Mouse (Mus musculus) intestine, embryonic 16.5 days (tissue): ENCODE measurements around the gene Pon2. TPM values are rescaled to one million over a fixed set of nuclear protein-coding genes. Genes with fewer than 3 reads are reported as not detected.
A peak's percentile ranks its signal among the peaks of the same experiment; 100 is the strongest.

Source experiments
- ATAC-seq: fragments of 200-750 bp; cut with Nextera tagmentation; 2 replicates; pipeline ENCODE4 v1.8.0; 2017; ENCODE audit warnings: moderate TSS enrichment, moderate library complexity
- H3K27ac ChIP-seq: fragments of 300-500 bp; sonication (generic); 2 replicates; pipeline ENCODE4 v1.5.1; 2014; ENCODE audit warnings: mild to moderate bottlenecking, low read length
- H3K27me3 ChIP-seq: fragments of 300-500 bp; sonication (generic); replicated peaks from 2 replicates; pipeline ENCODE4 v1.6.1; 2014; ENCODE audit warnings: low read length, control low read depth, mixed read lengths; ENCODE audit not compliant: control insufficient read depth, insufficient read depth
- H3K36me3 ChIP-seq: fragments of 300-500 bp; sonication (generic); 2 replicates; pipeline ENCODE4 v1.6.1; 2014; ENCODE audit warnings: low read length, control low read depth; ENCODE audit not compliant: control insufficient read depth, insufficient read depth
- H3K4me1 ChIP-seq: fragments of 300-500 bp; sonication (generic); 2 replicates; pipeline ENCODE4 v1.6.1; 2014; ENCODE audit warnings: low read length, control low read depth, mixed read lengths; ENCODE audit not compliant: control insufficient read depth, insufficient read depth
- H3K4me2 ChIP-seq: fragments of 300-500 bp; sonication (generic); 2 replicates; pipeline ENCODE4 v1.6.1; 2014; ENCODE audit warnings: low read depth, low read length, control low read depth
- H3K4me3 ChIP-seq: fragments of 300-500 bp; sonication (generic); 2 replicates; pipeline ENCODE4 v1.5.1; 2014; ENCODE audit warnings: mild to moderate bottlenecking, low read length
- H3K9ac ChIP-seq: fragments of 300-500 bp; sonication (generic); 2 replicates; pipeline ENCODE4 v1.6.1; 2014; ENCODE audit warnings: low read depth, low read length
- H3K9me3 ChIP-seq: fragments of 300-500 bp; sonication (generic); 2 replicates; pipeline ENCODE4 v1.6.1; 2016; ENCODE audit warnings: low read length, control low read depth; ENCODE audit not compliant: control insufficient read depth
- WGBS: fragments of 180-500 bp; shearing (Covaris S2); extraction: QIAGEN DNeasy Blood & Tissue Kit; methylation state at CpG from one replicate; pipeline ENCODE4 v1.1.7; 2014; 5-methylcytosine and 5-hydroxymethylcytosine counted together
- polyA plus RNA-seq: library from polyadenylated mRNA; unstranded; fragments of >200 nt; fragmentation: Nextera tagmentation; extraction: Ambion mirVana; gene quantifications from 2 replicates; pipeline ENCODE4 v1.2.1, GENCODE M21; 2015

Pon2 gene
- polyA plus RNA-seq, 1 experiment from 2014 or later = 89.7 TPM

DNA sequence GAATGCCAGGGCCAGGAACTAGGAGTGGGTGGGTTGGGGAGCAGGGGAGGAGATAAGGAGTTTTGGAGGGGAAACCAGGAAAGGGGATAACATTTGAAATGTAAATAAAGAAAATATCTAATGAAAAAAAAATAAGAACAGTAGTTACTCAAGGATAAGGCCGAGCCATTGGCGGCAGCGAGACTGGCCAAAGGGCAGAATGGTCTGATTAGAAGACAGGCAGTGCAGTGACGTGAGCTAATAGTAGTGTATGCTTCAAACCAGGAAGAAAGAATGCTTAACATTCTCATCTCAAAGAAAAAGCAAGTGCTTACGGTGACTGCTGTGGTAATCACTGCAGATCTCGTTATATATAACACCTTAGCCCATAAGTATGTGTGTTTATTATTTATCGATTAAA lies 2.2 kb downstream of the Pon2 start:
- WGBS = 78% methylated on average over 7 of the region's 7 CpGs
- peak; percentile 34 for ATAC-seq
- no peaks in the 10 kb centered on the region for H3K9me3 ChIP-seq

DNA sequence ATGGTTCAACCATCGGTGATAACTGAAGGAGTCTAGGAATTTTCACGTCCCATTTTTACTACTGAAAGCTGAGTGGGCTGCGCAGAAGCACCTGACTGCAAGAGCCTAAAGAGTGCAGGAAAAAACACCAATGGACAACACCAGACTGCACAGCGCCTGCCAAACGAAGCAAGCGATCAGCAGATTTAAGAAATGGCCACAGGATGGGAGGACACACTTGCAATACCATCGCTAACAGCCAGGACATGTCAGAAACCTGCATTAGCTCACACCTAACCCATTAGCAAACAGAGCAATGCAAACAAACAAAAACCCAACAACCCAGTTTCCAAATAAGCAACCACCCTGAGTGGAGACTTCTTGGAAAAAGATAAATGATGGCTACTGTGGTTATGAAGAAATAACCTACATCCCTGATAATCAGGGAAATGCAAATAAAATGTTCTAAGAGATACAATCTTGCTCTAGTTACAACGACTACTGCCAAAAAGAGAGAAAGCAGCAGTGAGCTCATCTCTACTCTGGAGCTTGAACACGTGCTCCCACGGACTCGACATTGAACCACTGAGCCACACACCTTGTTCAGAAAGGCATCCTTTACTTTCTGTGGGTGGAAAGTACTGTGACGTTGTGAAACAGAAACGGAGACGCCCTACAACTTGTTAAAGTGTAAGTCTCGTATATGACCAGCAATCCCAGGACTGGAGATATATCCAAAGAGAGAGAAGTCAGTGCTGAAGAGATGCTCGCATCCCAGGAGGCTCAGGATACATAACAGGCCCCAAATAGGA lies 3.4 kb downstream of the Pon2 start:
- no peaks in the 10 kb centered on the region for H3K27me3 ChIP-seq
- no peak overlapping the region for H3K4me3 ChIP-seq
- peaks cover 16% of the 10 kb centered on the region for H3K4me1 ChIP-seq
- peaks cover 2% of the 10 kb centered on the region; the same call in 1 of the 2 replicates for H3K36me3 ChIP-seq
- H3K9ac ChIP-seq = no peak overlapping the region
- H3K4me2 ChIP-seq = no peak overlapping the region
- H3K27ac ChIP-seq = no peak overlapping the region
- ATAC-seq = no peak
- no peaks in the 10 kb centered on the region for H3K9me3 ChIP-seq
- 90% methylated on average over 16 of the region's 16 CpGs for WGBS

More for the DNA sequence above, 2.2 kb downstream of the Pon2 start:
- Histone ChIP-seq H3K9ac (no peak overlapping the region), H3K4me3 (peak overlapping the region; percentile 73), H3K4me1 (peaks cover 16% of the 10 kb centered on the region), H3K27me3 (no peaks in the 10 kb centered on the region), H3K27ac (peak overlapping the region; percentile 73), H3K4me2 (peak overlapping the region; percentile 73), H3K36me3 (peaks cover 2% of the 10 kb centered on the region; the same call in 1 of the 2 replicates)

DNA sequence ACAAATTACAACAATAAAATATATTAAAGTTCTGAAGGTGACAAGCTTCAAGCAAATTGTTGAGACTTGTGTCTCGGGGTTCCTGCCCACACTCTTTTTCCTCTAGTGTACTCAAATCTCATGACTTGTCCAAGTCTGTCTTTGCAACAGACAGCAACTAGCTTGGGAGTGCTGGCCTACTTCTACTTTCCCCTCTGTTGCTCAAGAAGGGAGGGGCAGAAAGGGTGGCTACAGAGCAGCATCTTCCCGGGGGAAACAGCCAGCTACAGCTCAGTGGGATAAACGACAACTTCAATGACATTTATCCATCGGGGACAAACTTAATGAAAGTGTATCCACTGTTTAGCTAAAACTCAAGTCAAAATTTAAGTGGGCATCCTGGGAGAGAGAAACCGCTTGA lies 5.4 kb downstream of the Pon2 start:
- H3K4me3 ChIP-seq = no peak overlapping the region
- H3K27me3 ChIP-seq = no peaks in the 10 kb centered on the region
- no peaks in the 10 kb centered on the region for H3K9me3 ChIP-seq
- no peak for ATAC-seq
- no peak overlapping the region for H3K9ac ChIP-seq
- peaks cover 2% of the 10 kb centered on the region; the same call in 1 of the 2 replicates for H3K36me3 ChIP-seq
- WGBS = 81% methylated on average over 5 of the region's 5 CpGs
- no peak overlapping the region for H3K4me2 ChIP-seq
- peaks cover 21% of the 10 kb centered on the region for H3K4me1 ChIP-seq
- H3K27ac ChIP-seq = no peak overlapping the region

DNA sequence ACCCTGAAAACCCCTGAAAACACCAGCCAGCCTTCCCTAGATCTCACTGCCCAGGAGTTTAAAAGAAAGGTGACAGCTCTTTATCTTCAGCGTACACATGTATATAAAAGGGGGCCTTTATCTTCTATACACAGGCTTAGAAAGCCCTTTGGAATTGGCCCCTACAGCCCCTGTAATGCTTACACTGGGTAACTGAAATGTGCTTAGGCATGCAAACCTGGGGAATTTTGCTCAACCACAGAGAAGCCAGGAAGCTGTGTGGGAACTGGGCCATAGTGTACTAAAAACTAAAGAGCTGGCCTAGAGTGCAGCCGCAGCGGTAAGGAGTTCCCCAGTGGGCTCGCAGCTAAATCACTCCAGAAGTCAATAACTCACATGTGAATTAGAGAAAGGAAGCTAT lies 6.8 kb downstream of the Pon2 start:
- Histone ChIP-seq H3K4me3 (no peak overlapping the region), H3K27me3 (no peaks in the 10 kb centered on the region), H3K36me3 (peaks cover 2% of the 10 kb centered on the region; the same call in 1 of the 2 replicates), H3K9ac (no peak overlapping the region), H3K27ac (peak overlapping the region; percentile 33; the same call in 1 of the 2 replicates), H3K4me1 (peaks cover 15% of the 10 kb centered on the region), H3K4me2 (0 out of 2 replicates have a peak overlapping the region, but pooled peaks have one; percentile 6), H3K9me3 (no peaks in the 10 kb centered on the region)
- 67% methylated on average over 4 of the region's 4 CpGs for WGBS
- peak; percentile 46 for ATAC-seq

DNA sequence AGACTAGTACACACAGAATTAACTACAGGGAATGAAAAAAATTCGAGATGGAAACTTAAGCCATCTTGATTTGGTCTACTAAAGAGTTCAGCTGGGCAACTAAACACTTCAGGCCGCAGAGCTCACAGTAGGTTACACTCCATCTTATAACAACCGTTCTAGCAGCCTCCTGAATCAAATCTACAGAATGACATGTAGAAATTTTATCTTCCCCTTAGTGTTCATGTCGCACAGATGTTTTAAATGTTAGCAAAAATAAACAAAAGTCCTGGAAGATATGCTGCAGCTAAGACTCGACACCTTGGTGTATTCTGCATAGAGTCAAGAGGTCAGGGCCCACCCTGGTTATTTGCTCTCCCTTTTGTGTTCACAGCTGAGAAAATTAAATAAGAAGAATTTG lies 10.3 kb downstream of the Pon2 start:
- no peaks in the 10 kb centered on the region for H3K9me3 ChIP-seq
- peaks cover 11% of the 10 kb centered on the region for H3K4me1 ChIP-seq
- no peak overlapping the region for H3K9ac ChIP-seq
- H3K36me3 ChIP-seq = no peaks in the 10 kb centered on the region
- no peak for ATAC-seq
- H3K4me3 ChIP-seq = no peak overlapping the region
- H3K27ac ChIP-seq = 0 out of 2 replicates have a peak overlapping the region, but pooled peaks have one; percentile 1
- H3K27me3 ChIP-seq = no peaks in the 10 kb centered on the region
- 57% methylated on average over 5 of the region's 5 CpGs for WGBS
- H3K4me2 ChIP-seq = no peak overlapping the region

DNA sequence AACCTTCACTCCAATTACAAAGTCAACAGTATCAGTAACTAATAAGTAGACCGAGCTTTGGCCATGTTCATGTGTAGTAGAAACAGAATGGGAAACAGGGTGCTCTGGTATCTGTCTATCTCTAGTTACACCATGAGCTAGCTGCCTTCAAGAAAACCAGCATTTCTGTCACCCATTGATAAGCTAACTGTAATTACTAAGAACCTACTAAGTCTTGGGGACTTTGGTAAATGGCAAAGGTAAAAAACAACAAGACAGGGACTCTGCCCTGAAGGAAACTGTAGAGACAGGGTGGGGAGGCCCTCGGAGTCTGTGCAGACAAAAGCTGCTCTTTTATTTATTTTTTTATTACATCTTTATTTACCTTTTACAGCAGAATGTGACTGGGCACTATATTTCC lies 10.9 kb downstream of the Pon2 start:
- Histone ChIP-seq H3K4me3 (no peak overlapping the region), H3K27ac (no peak overlapping the region), H3K4me1 (peaks cover 11% of the 10 kb centered on the region), H3K27me3 (no peaks in the 10 kb centered on the region), H3K9ac (no peak overlapping the region), H3K9me3 (no peaks in the 10 kb centered on the region), H3K36me3 (no peaks in the 10 kb centered on the region), H3K4me2 (no peak overlapping the region)
- ATAC-seq = peak; percentile 77
- WGBS = 69% methylated on average over 2 of the region's 2 CpGs

DNA sequence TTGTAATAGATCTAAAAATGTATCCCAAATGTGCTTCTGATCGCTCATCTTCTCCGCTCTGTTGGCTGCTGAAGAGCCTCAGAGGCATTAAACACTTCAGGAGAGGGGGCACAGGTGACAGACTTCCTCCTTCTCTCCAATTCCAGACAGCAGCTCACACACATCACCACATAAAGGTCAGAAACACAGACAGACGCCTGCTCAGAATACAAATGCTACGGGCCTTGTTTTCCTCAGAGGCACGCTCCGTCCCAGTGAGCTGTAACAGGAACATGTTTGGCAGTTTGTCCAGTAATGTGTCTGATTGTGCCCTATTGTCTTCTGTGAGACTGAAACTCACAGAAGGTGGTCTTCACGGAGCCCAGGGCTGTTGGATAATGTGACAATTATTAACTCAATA lies 15.8 kb downstream of the Pon2 start:
- Histone ChIP-seq H3K27ac (no peak overlapping the region), H3K36me3 (no peaks in the 10 kb centered on the region), H3K4me2 (no peak overlapping the region), H3K4me3 (no peak overlapping the region), H3K9ac (no peak overlapping the region), H3K9me3 (no peaks in the 10 kb centered on the region), H3K4me1 (peaks cover 3% of the 10 kb centered on the region; the same call in 1 of the 2 replicates), H3K27me3 (no peaks in the 10 kb centered on the region)
- ATAC-seq = no peak
- WGBS = 68% methylated on average over 7 of the region's 7 CpGs

DNA sequence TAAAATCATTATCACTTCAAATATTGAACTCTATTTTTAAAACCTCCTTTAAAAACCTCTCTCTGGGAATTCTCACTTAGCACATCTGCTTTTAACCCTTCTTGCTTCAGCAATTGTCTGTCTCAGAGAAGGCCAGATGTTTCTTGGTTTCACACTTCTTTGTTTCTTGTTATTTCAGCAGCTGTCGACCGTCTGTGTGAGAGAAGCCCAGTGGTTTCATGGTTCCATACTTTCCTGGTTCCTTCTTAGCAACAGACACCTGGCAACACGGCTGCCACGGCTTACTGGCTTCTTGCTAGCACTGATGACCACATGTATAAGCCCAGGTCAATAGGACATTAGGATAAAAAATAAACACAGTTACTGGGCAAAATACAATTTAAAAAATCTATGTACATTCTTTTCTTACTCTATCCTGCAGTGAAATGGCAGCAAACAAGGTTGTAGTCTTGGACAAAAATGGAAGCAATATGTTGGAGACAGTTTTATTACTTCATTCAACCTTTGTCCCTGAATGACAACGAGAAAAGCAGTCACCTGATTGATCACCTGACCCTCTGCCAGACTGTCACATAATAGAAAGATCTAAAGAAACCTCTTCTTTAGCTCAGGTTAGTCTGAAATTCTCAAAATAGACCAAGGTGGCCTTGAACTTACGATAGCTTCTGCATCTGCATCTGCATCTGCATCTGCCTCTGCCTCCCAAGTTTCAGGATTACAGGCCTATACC lies 17.5 kb downstream of the Pon2 start:
- Histone ChIP-seq H3K4me1 (peaks cover 3% of the 10 kb centered on the region; the same call in 1 of the 2 replicates), H3K9ac (no peak overlapping the region), H3K27ac (no peak overlapping the region; the same call in 1 of the 2 replicates), H3K4me2 (no peak overlapping the region), H3K4me3 (no peak overlapping the region), H3K27me3 (no peaks in the 10 kb centered on the region), H3K36me3 (no peaks in the 10 kb centered on the region), H3K9me3 (no peaks in the 10 kb centered on the region)
- WGBS = 53% methylated on average over 6 of the region's 6 CpGs
- ATAC-seq = peak; percentile 31; the same call in 1 of the 2 replicates

DNA sequence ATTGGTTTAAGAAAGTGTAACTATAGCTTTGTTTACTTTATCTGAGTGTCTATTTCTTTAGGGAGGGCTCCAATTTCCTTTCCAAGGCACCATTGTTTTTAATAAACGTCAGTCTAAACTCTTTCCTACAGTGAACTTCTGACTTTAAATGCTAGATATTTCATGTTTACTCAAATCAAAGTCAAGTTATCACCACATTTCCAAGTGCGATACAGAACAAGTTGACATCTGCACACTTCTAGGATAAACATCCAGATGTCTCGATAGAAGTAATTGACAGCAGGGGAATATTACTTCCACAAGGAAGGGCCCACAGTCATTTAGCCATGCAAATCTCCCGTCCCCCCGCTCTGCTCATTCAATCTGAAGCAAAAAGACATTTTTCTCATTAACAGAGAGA lies 20.3 kb downstream of the Pon2 start:
- H3K4me2 ChIP-seq = no peak overlapping the region
- H3K36me3 ChIP-seq = 0 out of 2 replicates have a peak, but pooled peaks cover 2% of the 10 kb centered on the region
- no peak for ATAC-seq
- H3K27me3 ChIP-seq = no peaks in the 10 kb centered on the region
- no peak overlapping the region for H3K4me3 ChIP-seq
- 54% methylated on average over 5 of the region's 5 CpGs for WGBS
- H3K9me3 ChIP-seq = no peaks in the 10 kb centered on the region
- peaks cover 3% of the 10 kb centered on the region; the same call in 1 of the 2 replicates for H3K4me1 ChIP-seq
- H3K9ac ChIP-seq = no peak overlapping the region
- H3K27ac ChIP-seq = no peak overlapping the region
